Mouse (Mus musculus): ENCODE results near the gene Gm20683. TPM values are rescaled to one million over a fixed set of nuclear protein-coding genes. Genes with fewer than 3 reads are reported as not detected.
A peak's percentile ranks its signal among the peaks of the same experiment; 100 is the strongest.

Gene Gm20683
- polyA plus RNA-seq, 1 experiment from 2014 or later, result 0.34 TPM

GRCm38 (mm10) chr17:25796951-25797369 lies 44.6 kb downstream of the Gm20683 start, which contains the start of gene Metrn:
Gene Metrn (minus strand): TSS chr17:25797136.
- H3K27me3 ChIP-seq (ENCODE audit: insufficient read depth, low read length), result 0 out of 2 replicates have a peak, but pooled peaks cover 4% of the 10 kb centered on the region
- peaks cover 22% of the 10 kb centered on the region for H3K4me1 ChIP-seq (ENCODE audit: insufficient read depth)
- ATAC-seq, result peak; percentile 67
- peak within 1 kb of the TSS; percentile 98 for H3K4me2 ChIP-seq (ENCODE audit: low read depth, low read length)
- H3K4me3 ChIP-seq (ENCODE audit: low read depth, low read length), result peak within 1 kb of the TSS; percentile 89
- WGBS (ENCODE audit: insufficient replicate concordance), result under 1% methylated on average over 34 of the region's 35 CpGs
- no peaks in the 10 kb centered on the region for H3K36me3 ChIP-seq (replicated peaks; ENCODE audit: insufficient read depth, low read length)
- H3K27ac ChIP-seq (ENCODE audit: low read depth), result no peak within 1 kb of the TSS
- TF ChIP-seq EP300 (IDR thresholded peaks at IDR 0.05; ENCODE audit: low read depth), result no peak
- TF ChIP-seq CTCF (IDR thresholded peaks at IDR 0.05; ENCODE audit: low read depth), result no peak
- H3K9me3 ChIP-seq (ENCODE audit: low read length), result no peaks in the 10 kb centered on the region
- peak; percentile 91 for DNase-seq
- peak within 1 kb of the TSS; percentile 72 for H3K9ac ChIP-seq (replicated peaks)

- no peak overlapping the region for H3K27ac ChIP-seq (ENCODE audit: low read depth)
- peak overlapping the region; percentile 89 for H3K4me3 ChIP-seq (ENCODE audit: low read depth, low read length)
- H3K27me3 ChIP-seq (ENCODE audit: insufficient read depth, low read length), result 0 out of 2 replicates have a peak, but pooled peaks cover 1% of the 10 kb centered on the region
- H3K36me3 ChIP-seq (replicated peaks; ENCODE audit: insufficient read depth, low read length), result no peaks in the 10 kb centered on the region
- TF ChIP-seq CTCF (IDR thresholded peaks at IDR 0.05; ENCODE audit: low read depth) (no peak), EP300 (IDR thresholded peaks at IDR 0.05; ENCODE audit: low read depth) (no peak)
- H3K4me2 ChIP-seq (ENCODE audit: low read depth, low read length), result peak overlapping the region; percentile 98
- peak overlapping the region; percentile 72 for H3K9ac ChIP-seq (replicated peaks)
- H3K9me3 ChIP-seq (ENCODE audit: low read length), result no peaks in the 10 kb centered on the region
- H3K4me1 ChIP-seq (ENCODE audit: insufficient read depth), result peaks cover 25% of the 10 kb centered on the region
- ATAC-seq (peak; percentile 1; the same call in 1 of the 2 replicates), DNase-seq (no peak)
- under 1% methylated on average over 37 of the region's 37 CpGs for WGBS (ENCODE audit: insufficient replicate concordance)
Measured at GRCm38 (mm10) chr17:25796211-25796771, 45.3 kb downstream of the Gm20683 start.

DNA sequence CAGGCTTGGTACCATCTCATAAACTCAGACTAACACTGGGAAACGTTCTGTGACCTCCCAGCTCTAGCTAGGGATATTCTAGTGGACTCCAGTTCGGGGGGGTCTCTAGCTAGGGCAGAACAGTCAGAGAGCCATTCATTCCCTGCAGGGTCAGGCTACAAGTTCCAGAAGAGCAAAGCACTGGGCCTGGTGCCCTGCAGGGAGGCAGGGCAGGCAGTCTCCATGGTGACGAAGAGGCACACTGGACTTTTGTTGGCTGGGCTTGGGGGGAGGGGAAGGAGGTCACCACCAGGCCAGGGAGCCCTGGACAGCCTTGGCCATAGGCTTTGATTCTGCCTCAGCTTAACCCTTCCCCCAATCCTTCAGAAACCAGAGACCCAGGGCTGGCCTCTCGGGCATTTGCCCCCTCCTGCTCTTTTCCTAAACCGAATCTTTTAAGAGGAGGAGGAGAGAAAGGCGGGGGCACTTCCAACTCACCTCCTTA lies 45.9 kb downstream of the Gm20683 start, which contains the start of gene AC134908.4:
AC134908.4 (minus strand) TSS at position 51 of the 484 bp plus-strand sequence.
- no peak for TF ChIP-seq EP300 (IDR thresholded peaks at IDR 0.05; ENCODE audit: low read depth)
- TF ChIP-seq CTCF (IDR thresholded peaks at IDR 0.05; ENCODE audit: low read depth), result no peak
- no peaks in the 10 kb centered on the region for H3K36me3 ChIP-seq (replicated peaks; ENCODE audit: insufficient read depth, low read length)
- peak within 1 kb of the TSS; percentile 89 for H3K4me3 ChIP-seq (ENCODE audit: low read depth, low read length)
- peak within 1 kb of the TSS; percentile 72 for H3K9ac ChIP-seq (replicated peaks)
- H3K27me3 ChIP-seq (ENCODE audit: insufficient read depth, low read length), result no peaks in the 10 kb centered on the region
- no peak within 1 kb of the TSS for H3K27ac ChIP-seq (ENCODE audit: low read depth)
- H3K9me3 ChIP-seq (ENCODE audit: low read length), result no peaks in the 10 kb centered on the region
- peak within 1 kb of the TSS; percentile 98 for H3K4me2 ChIP-seq (ENCODE audit: low read depth, low read length)
- WGBS (ENCODE audit: insufficient replicate concordance), result 46% methylated on average over 6 of the region's 6 CpGs
- DNase-seq, result no peak
- ATAC-seq, result no peak
- peaks cover 27% of the 10 kb centered on the region for H3K4me1 ChIP-seq (ENCODE audit: insufficient read depth)

DNA sequence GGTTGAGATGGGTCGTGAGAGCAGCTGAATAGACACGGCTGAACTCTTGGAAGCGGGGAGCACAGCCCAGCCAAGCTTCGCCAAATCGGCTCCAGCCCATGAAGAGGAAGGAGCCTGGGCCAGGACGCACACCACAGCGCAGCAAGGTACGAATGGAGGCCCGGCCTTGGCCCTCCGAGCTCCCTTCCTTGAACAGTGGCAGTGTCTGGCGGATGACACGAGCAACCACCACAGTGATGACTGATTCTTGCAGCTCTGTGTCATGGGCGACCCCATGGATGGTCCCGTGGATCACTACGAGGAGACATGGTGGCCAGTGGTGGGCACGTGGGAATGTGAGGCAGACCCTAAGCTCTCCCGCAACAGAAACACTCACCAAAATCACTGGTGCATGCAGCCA lies 46.6 kb downstream of the Gm20683 start:
- ATAC-seq, result no peak
- Histone ChIP-seq H3K9me3 (ENCODE audit: low read length) (no peaks in the 10 kb centered on the region), H3K9ac (replicated peaks) (no peak overlapping the region), H3K27ac (ENCODE audit: low read depth) (no peak overlapping the region), H3K4me1 (ENCODE audit: insufficient read depth) (peaks cover 27% of the 10 kb centered on the region), H3K36me3 (replicated peaks; ENCODE audit: insufficient read depth, low read length) (no peaks in the 10 kb centered on the region), H3K27me3 (ENCODE audit: insufficient read depth, low read length) (no peaks in the 10 kb centered on the region), H3K4me3 (ENCODE audit: low read depth, low read length) (no peak overlapping the region), H3K4me2 (ENCODE audit: low read depth, low read length) (no peak overlapping the region)
- DNase-seq, result no peak
- 86% methylated on average over 17 of the region's 17 CpGs for WGBS (ENCODE audit: insufficient replicate concordance)
- TF ChIP-seq EP300 (IDR thresholded peaks at IDR 0.05; ENCODE audit: low read depth) (no peak), CTCF (IDR thresholded peaks at IDR 0.05; ENCODE audit: low read depth) (no peak)

DNA sequence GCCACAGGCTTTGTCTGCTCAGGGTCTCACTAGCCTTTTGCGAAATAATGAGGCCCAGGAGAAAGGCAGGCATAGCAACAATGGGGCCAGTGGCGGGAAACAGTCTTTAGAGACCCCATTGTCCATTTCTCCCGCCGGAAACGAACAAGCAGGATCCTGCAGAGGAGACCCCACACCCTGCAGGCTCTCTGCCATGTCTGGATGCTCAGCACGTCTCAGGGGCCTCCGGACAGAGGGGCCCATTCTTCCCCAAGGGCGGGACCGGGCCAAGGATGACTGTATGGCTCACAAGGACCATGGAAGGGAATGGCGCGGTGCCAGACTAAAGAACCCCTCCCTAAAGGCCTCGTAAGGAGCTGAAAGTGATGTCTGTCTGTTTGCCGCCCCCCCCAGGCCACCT lies 47.4 kb downstream of the Gm20683 start:
- Histone ChIP-seq H3K4me3 (ENCODE audit: low read depth, low read length) (no peak overlapping the region), H3K27ac (ENCODE audit: low read depth) (no peak overlapping the region), H3K9me3 (ENCODE audit: low read length) (no peaks in the 10 kb centered on the region), H3K36me3 (replicated peaks; ENCODE audit: insufficient read depth, low read length) (peaks cover 4% of the 10 kb centered on the region; the same call in 1 of the 2 replicates), H3K4me1 (ENCODE audit: insufficient read depth) (peaks cover 27% of the 10 kb centered on the region), H3K4me2 (ENCODE audit: low read depth, low read length) (no peak overlapping the region), H3K9ac (replicated peaks) (no peak overlapping the region), H3K27me3 (ENCODE audit: insufficient read depth, low read length) (no peaks in the 10 kb centered on the region)
- ATAC-seq (no peak), DNase-seq (no peak)
- WGBS (ENCODE audit: insufficient replicate concordance), result 82% methylated on average over 13 of the region's 13 CpGs
- TF ChIP-seq EP300 (IDR thresholded peaks at IDR 0.05; ENCODE audit: low read depth), result no peak
- TF ChIP-seq CTCF (IDR thresholded peaks at IDR 0.05; ENCODE audit: low read depth), result no peak

DNA sequence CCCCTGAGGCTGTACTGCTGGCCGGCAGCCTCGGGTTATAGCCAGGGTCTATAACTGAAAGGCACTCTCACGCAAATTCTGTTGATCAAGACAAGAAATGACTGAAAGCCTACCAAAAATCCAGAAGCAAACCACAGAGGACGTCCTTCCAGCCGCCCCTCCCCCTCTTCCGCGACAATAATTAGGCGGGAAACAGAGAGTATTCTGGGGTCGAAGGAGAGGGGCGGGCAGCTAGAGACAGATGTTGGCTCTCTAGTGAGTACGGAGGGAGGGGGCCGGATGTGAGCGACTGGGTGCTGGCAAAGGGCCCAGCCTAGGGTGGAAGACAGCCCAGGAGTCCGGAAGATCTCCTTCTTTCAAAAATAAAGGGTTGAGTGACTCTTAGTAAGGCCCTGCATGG lies 48.9 kb downstream of the Gm20683 start, which contains the start of gene Fam173a:
Fam173a (minus strand) TSS at position 287 of the 400 bp plus-strand sequence.
- WGBS (ENCODE audit: insufficient replicate concordance), result 3% methylated on average over 14 of the region's 14 CpGs
- peak; percentile 75 for ATAC-seq
- TF ChIP-seq CTCF (IDR thresholded peaks at IDR 0.05; ENCODE audit: low read depth) (no peak), EP300 (IDR thresholded peaks at IDR 0.05; ENCODE audit: low read depth) (no peak)

More for the DNA sequence above, 48.9 kb downstream of the Gm20683 start, which contains the start of gene Fam173a:
- H3K4me3 ChIP-seq (ENCODE audit: low read depth, low read length), result peak within 1 kb of the TSS; percentile 79
- peaks cover 4% of the 10 kb centered on the region; the same call in 1 of the 2 replicates for H3K36me3 ChIP-seq (replicated peaks; ENCODE audit: insufficient read depth, low read length)
- peak; percentile 83 for DNase-seq
- H3K27me3 ChIP-seq (ENCODE audit: insufficient read depth, low read length), result no peaks in the 10 kb centered on the region
- H3K4me2 ChIP-seq (ENCODE audit: low read depth, low read length), result peak within 1 kb of the TSS; percentile 98
- H3K9me3 ChIP-seq (ENCODE audit: low read length), result no peaks in the 10 kb centered on the region
- peaks cover 27% of the 10 kb centered on the region for H3K4me1 ChIP-seq (ENCODE audit: insufficient read depth)
- H3K27ac ChIP-seq (ENCODE audit: low read depth), result peak within 1 kb of the TSS; percentile 88
- H3K9ac ChIP-seq (replicated peaks), result peak within 1 kb of the TSS; percentile 77
